Mouse (Mus musculus): ENCODE results near the gene Cldn12. TPM values are rescaled to one million over a fixed set of nuclear protein-coding genes. Genes with fewer than 3 reads are reported as not detected.

Gene Cldn12
- total RNA-seq, 2 experiments from 2014 or later, result 13.7 to 18.6 TPM

DNA sequence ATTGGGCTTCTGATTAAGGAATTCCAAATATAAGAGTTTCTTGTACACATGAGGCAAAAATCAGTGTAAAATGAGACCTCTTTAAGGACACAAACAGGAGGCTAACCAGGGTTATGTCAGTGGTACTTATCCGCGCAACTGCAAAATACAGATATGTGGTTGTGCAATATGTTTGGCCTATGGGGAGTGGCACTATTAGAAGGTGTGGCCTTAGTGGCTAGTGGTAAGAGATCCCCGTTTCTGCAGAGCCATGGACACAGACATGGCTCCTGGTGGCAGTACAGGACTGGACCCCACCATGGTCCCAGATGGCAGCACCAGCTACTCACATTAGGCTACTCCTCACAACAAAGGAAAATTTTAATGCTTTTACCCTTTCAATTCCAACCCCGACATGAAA, 19.7 kb downstream of the Cldn12 start:
- DNase-seq, result no peak
- intact Hi-C loops (cut with DNase I), result loop anchor here (2.0 kb wide), 1 partner anchor 150 kb away; no protein-coding TSS in a partner anchor

DNA sequence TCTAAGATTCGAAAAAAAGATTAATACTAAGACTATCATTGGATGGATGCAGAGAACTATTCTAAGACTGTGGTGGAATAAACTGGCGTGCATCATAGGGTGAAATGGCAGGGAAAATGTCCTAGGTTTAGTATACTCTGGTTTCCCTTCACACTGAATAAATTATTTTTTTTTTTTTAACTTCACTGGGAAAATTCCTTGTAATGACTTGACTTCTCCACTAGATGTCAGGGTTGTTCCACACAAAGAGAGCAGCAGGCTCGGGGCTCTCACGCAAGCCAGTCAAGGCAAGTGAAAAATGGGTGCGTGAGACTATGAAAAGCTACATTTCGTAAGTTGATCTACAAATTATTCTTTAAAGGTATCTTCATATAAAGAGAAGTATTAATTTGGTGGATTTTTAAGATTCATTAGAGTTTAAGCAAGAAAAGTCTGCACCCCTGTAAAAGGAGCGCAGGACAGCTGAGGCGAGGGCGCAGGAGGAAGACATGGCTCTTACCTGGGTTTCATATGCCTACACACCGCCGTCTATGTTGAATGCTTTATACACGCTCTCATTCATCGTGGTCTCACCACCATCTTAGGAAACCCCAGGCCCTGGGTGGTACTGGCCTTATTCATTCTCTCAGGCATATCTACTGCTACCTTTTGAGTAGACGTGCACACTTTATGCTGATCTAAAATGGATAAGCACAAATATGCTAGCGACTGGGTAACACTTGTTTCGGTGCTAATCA, 20.3 kb downstream of the Cldn12 start:
- intact Hi-C loops (cut with DNase I), result loop anchor here (1.0 to 2.0 kb wide), 2 partner anchors 150 to 255 kb away; partner anchors contain the start of gene Steap1
- DNase-seq, result peak; percentile 48 to 70

GRCm38 (mm10) chr5:5492163-5492562, 22.6 kb downstream of the Cldn12 start:
- DNase-seq, result no peak
- intact Hi-C loops (cut with DNase I), result no loop called here

DNA sequence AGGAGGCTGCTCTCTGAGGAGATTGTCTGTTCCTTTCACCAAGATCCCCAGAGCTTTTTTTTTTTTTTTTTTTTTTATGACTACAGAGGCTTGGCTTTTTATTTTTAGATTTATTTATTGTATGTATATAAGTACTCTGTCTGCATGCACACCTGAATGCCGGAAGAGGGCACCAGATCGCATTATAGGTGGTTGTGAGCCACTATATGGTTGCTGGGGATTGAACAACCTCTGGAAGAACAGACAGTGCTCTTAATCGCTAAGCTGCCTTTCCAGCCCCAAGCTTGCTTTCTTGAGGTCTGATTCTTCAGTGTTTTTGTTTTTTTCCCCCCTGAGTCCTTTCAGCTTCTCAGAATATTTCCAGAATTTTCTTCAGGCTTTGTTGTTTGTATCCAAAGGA, 28.7 kb downstream of the Cldn12 start:
- no peak for DNase-seq
- intact Hi-C loops (cut with DNase I), result no loop called here

DNA sequence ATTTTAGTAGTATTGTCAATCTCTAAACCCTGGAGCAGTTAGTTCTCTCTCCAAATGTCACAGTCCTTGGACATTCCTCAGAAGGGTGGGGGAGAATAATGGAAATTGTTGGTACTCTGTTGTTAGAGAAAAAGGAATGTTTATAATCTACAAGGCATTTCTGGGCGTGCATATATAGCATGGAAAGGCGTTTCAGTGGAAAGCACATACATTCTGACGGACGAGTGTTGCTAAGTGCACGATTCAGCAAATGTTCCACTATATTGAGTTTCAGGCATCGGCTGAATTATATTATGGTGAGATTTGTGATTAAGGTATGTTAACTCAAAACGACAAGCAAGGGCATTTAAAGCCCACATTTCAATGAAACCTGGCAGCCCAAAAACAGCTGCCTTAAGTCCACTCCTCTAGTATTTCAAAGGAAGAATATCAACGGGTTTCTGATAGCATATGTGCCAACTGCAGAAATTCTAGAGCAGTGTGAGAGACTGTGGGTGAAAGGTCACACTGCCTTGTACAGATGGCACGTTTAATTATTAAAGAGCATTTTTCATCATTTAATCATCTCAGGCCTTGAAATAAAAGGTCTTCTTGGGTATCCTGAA, 31.4 kb downstream of the Cldn12 start:
- no peak for DNase-seq
- intact Hi-C loops (cut with DNase I), result loop anchor here (5.0 kb wide), 2 partner anchors 101 to 216 kb away; no protein-coding TSS in a partner anchor

DNA sequence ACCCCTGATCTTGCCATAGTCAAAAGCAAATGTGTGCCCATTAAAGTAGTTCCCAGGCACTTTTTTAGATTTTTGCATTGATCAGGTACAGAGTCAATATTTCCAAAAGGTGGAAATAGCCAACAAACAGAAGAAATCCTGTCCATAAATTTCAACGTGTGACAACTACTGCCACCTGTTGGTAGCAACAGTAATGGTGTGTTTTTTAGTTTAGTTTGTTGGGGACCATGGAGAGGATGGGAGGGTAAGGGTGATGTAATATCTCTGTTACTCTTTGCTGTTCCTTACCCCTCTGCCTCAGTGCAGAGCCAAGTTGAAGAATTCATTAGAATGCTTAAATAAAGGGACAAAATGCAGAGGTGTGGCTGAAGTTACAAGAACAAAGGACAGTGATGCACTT, 33.1 kb downstream of the Cldn12 start:
- intact Hi-C loops (cut with DNase I), result loop anchor here (1.0 to 5.0 kb wide), 3 partner anchors 99 to 519 kb away; no protein-coding TSS in a partner anchor
- peak; percentile 30 to 62 for DNase-seq

- intact Hi-C loops (cut with DNase I), result no loop called here
- no peak for DNase-seq
Observed at GRCm38 (mm10) chr5:5479043-5479442, 35.7 kb downstream of the Cldn12 start, which contains the start of gene 1700015F17Rik. 1700015F17Rik (minus strand) TSS chr5:5479143.

DNA sequence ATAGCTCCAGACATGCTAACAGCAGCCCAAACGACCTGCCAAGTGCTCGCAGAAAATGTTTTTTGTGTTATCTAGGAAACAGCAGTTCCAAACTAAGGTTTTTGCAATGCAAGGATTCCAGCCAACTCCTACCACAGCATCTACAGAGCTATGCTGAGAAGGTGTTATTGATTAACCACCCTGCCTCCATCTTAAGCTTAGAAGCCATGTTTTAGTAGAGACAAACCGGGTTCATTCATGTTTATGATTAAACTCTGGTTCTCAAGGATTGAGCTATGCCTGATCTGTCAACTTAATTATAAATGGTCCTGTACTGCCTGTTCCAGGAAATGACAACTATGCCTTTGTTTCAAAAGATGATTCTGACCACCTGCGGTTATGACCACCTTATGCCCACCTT, 38.6 kb downstream of the Cldn12 start:
- no peak for DNase-seq
- intact Hi-C loops (cut with DNase I), result no loop called here

DNA sequence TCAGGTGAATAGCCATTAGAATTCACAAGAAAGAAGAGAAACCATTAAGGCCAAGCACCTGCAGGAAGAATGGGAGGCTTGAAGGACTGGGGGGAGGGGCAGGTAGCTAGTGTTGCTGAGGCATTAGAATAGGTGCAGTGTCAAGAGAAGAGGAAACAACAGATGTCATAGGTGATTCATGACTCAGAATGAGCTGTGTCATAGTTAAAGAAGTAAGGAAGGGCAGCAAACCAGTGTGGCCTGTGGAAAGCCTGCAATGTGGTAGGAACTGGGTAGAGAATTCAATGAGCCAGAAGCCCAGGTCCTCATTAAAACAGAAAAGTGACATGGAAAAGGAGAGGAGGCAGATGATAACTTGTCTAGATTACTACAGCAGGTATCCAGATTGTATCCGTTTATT, 49.5 kb downstream of the Cldn12 start:
- intact Hi-C loops (cut with DNase I), result no loop called here

More for the DNA sequence above, 49.5 kb downstream of the Cldn12 start:
- DNase-seq, result no peak

Other genes with a start within 250 kb of the Cldn12 start
- gene Cdk14, start 94.6 kb downstream of the Cldn12 start, total RNA-seq (2021), result 10 to 100 TPM; 20.1 to 22.2 TPM
- gene 1700015F17Rik, start 35.8 kb downstream of the Cldn12 start, total RNA-seq (2021), result not detected
- 10 to 100 TPM; 11.2 to 12.0 TPM for gene Gtpbp10, start 44.6 kb upstream of the Cldn12 start, total RNA-seq (2021)
- gene Gm8773, start 58.8 kb upstream of the Cldn12 start, total RNA-seq (2021), result not detected
- gene Cfap69, start 149.3 kb upstream of the Cldn12 start, total RNA-seq (2021), result 1 to 10 TPM; 1.1 to 2.7 TPM
- gene Steap2, start 179.6 kb upstream of the Cldn12 start, total RNA-seq (2021), result 1 to 10 TPM; 1.3 to 2.0 TPM
- gene Steap1, start 234.4 kb upstream of the Cldn12 start, total RNA-seq (2021), result under 1 TPM in 1 of 2 experiments, not detected in 1; 0.36 TPM

Measured in heart, postnatal 10 days (tissue).